Mouse (Mus musculus) liver, embryonic 14.5 days (tissue): ENCODE results near the gene Samd8. TPM values are rescaled to one million over a fixed set of nuclear protein-coding genes. Genes with fewer than 3 reads are reported as not detected.

Experiments
- ATAC-seq: fragments of 200-750 bp; cut with Nextera tagmentation; 2 replicates; pipeline ENCODE4 v1.8.0; 2017; ENCODE audit warnings: moderate number of reproducible peaks, mild to moderate bottlenecking, moderate library complexity; ENCODE audit not compliant: insufficient read depth
- DNase-seq, 3 experiments: peaks; one replicate each; pipeline ENCODE4 v3.0.0-alpha.2; 2012 to 2013; ENCODE audit warnings: low read depth in 3 of 3, low spot score in 3 of 3
- H3K27ac ChIP-seq: fragments of 300-500 bp; sonication (generic); 2 replicates; pipeline ENCODE4 v1.5.1; 2014; ENCODE audit warnings: moderate library complexity, mild to moderate bottlenecking, control low read depth, inconsistent platforms
- H3K27me3 ChIP-seq: fragments of 300-500 bp; sonication (generic); 2 replicates; pipeline ENCODE4 v1.6.1; 2014; ENCODE audit warnings: mild to moderate bottlenecking, low read length, moderate library complexity; ENCODE audit not compliant: control insufficient read depth, insufficient read depth
- H3K36me3 ChIP-seq: fragments of 300-500 bp; sonication (generic); replicated peaks from 2 replicates; pipeline ENCODE4 v1.6.1; 2014; ENCODE audit warnings: low read depth; ENCODE audit not compliant: control insufficient read depth, insufficient read depth
- H3K4me1 ChIP-seq, 2 experiments: fragments of 200-500 bp in 1 of 2; fragments of 300-500 bp in 1 of 2; sonication (generic) in 1 of 2; replicated peaks; 2 replicates each; pipeline ENCODE4 v1.6.1; 2012 to 2014; ENCODE audit warnings: antibody characterized with exemption in 1 of 2, inconsistent platforms in 1 of 2, low read length in 1 of 2; ENCODE audit not compliant: control insufficient read depth in 2 of 2, insufficient read depth in 2 of 2
- H3K4me2 ChIP-seq: fragments of 300-500 bp; sonication (generic); 2 replicates; pipeline ENCODE4 v1.6.1; 2014; ENCODE audit warnings: low read depth, mild to moderate bottlenecking, control low read depth, moderate library complexity
- H3K4me3 ChIP-seq, 2 experiments: fragments of 200-500 bp in 1 of 2; fragments of 300-500 bp in 1 of 2; sonication (generic) in 1 of 2; 2 replicates each; pipeline ENCODE4 v1.5.1; 2012 to 2014; ENCODE audit warnings: low read depth in 2 of 2, low read length in 2 of 2, mild to moderate bottlenecking in 2 of 2, control low read depth in 1 of 2, inconsistent platforms in 1 of 2, moderate library complexity in 1 of 2; ENCODE audit not compliant: insufficient read depth in 1 of 2
- H3K9ac ChIP-seq: fragments of 300-500 bp; sonication (generic); replicated peaks from 2 replicates; pipeline ENCODE4 v1.6.1; 2014; ENCODE audit warnings: mild to moderate bottlenecking, control low read depth, moderate library complexity
- H3K9me3 ChIP-seq: fragments of 300-500 bp; sonication (generic); 2 replicates; pipeline ENCODE4 v1.6.1; 2016; ENCODE audit warnings: low read length, mixed read lengths; ENCODE audit not compliant: control insufficient read depth
- CTCF ChIP-seq: IDR thresholded peaks from 2 replicates; pipeline ENCODE4 v1.5.1; 2016; ENCODE audit warnings: antibody characterized with exemption, low read depth, control low read depth
- EP300 ChIP-seq: IDR thresholded peaks from 2 replicates; pipeline ENCODE4 v1.6.1; 2016; ENCODE audit warnings: antibody characterized with exemption, low read depth
- WGBS: fragments of 180-500 bp; shearing (Covaris S2); extraction: QIAGEN DNeasy Blood & Tissue Kit; methylation state at CpG from one replicate; pipeline ENCODE4 v1.1.7; 2014; ENCODE audit not compliant: insufficient replicate concordance; 5-methylcytosine and 5-hydroxymethylcytosine counted together
- polyA plus RNA-seq, 2 experiments: library from polyadenylated mRNA; depleted of rRNA in 1 of 2; stranded (reverse) in 1 of 2; unstranded in 1 of 2; fragments of >200 nt; fragmentation: Nextera tagmentation in 1 of 2; extraction: Ambion mirVana in 1 of 2; gene quantifications; 2 replicates each; pipeline versions ENCODE4 v1.2.1 to v1.2.3; 2012 to 2014

Gene Samd8
- polyA plus RNA-seq, 2 experiments, result 2.6 to 2.7 TPM

- no peak overlapping the region for H3K4me2 ChIP-seq
- WGBS, result 92% methylated on average over 4 of the region's 4 CpGs
- no peaks in the 10 kb centered on the region for H3K4me1 ChIP-seq
- no peak overlapping the region for H3K9ac ChIP-seq
- no peak overlapping the region for H3K4me3 ChIP-seq
- no peaks in the 10 kb centered on the region for H3K27me3 ChIP-seq
- H3K27ac ChIP-seq, result no peak overlapping the region
- no peaks in the 10 kb centered on the region for H3K36me3 ChIP-seq
- no peaks in the 10 kb centered on the region for H3K9me3 ChIP-seq
- ATAC-seq, result no peak
- TF ChIP-seq EP300, result no peak
- no peak for TF ChIP-seq CTCF
- DNase-seq, result no peak
Measured at GRCm38 (mm10) chr14:21800641-21801040, 50.3 kb downstream of the Samd8 start.

GRCm38 (mm10) chr14:21801624-21802023 is 51.3 kb downstream of the Samd8 start:
- Histone ChIP-seq H3K27me3 (no peaks in the 10 kb centered on the region), H3K4me2 (no peak overlapping the region), H3K4me3 (no peak overlapping the region), H3K9ac (no peak overlapping the region), H3K9me3 (no peaks in the 10 kb centered on the region), H3K4me1 (peaks cover 1 to 4% of the 10 kb centered on the region in 2 experiments; a peak in 3 of 4 replicates), H3K36me3 (no peaks in the 10 kb centered on the region), H3K27ac (no peak overlapping the region)
- WGBS, result 76% methylated on average over 7 of the region's 7 CpGs
- TF ChIP-seq CTCF (no peak), EP300 (no peak)
- DNase-seq, result no peak
- no peak for ATAC-seq

GRCm38 (mm10) chr14:21802543-21803206 is 52.3 kb downstream of the Samd8 start:
- Histone ChIP-seq H3K27me3 (no peaks in the 10 kb centered on the region), H3K27ac (no peak overlapping the region), H3K4me3 (no peak overlapping the region), H3K9ac (no peak overlapping the region), H3K4me2 (no peak overlapping the region), H3K36me3 (no peaks in the 10 kb centered on the region), H3K4me1 (peaks cover 5 to 14% of the 10 kb centered on the region in 2 experiments; a peak in 3 of 4 replicates), H3K9me3 (no peaks in the 10 kb centered on the region)
- no peak for ATAC-seq
- DNase-seq, result no peak
- WGBS, result 78% methylated on average over 6 of the region's 6 CpGs
- no peak for TF ChIP-seq CTCF
- no peak for TF ChIP-seq EP300

- H3K9ac ChIP-seq, result no peak overlapping the region
- no peak overlapping the region for H3K4me2 ChIP-seq
- 56% methylated on average over 2 of the region's 2 CpGs for WGBS
- ATAC-seq (no peak), DNase-seq (no peak)
- peaks cover 5 to 16% of the 10 kb centered on the region in 2 experiments; a peak in 3 of 4 replicates for H3K4me1 ChIP-seq
- H3K27me3 ChIP-seq, result no peaks in the 10 kb centered on the region
- no peaks in the 10 kb centered on the region for H3K36me3 ChIP-seq
- no peaks in the 10 kb centered on the region for H3K9me3 ChIP-seq
- peak overlapping the region; percentile 14; the same call in 1 of the 2 replicates for H3K27ac ChIP-seq
- TF ChIP-seq EP300, result no peak
- no peak for TF ChIP-seq CTCF
- H3K4me3 ChIP-seq, result no peak overlapping the region
Measured at GRCm38 (mm10) chr14:21806203-21806602, 55.9 kb downstream of the Samd8 start.

- Histone ChIP-seq H3K27ac (no peak overlapping the region; the same call in 1 of the 2 replicates), H3K4me3 (no peak overlapping the region), H3K4me1 (peaks cover 5 to 16% of the 10 kb centered on the region in 2 experiments; a peak in 3 of 4 replicates), H3K27me3 (no peaks in the 10 kb centered on the region), H3K36me3 (no peaks in the 10 kb centered on the region), H3K4me2 (no peak overlapping the region), H3K9me3 (no peaks in the 10 kb centered on the region), H3K9ac (peak overlapping the region; percentile 31; the same call in 1 of the 2 replicates)
- DNase-seq (peak in 1 of 3 experiments; percentile 60), ATAC-seq (peak; percentile 80)
- no peak for TF ChIP-seq EP300
- TF ChIP-seq CTCF, result no peak
- 18% methylated on average over 3 of the region's 3 CpGs for WGBS
Measured at GRCm38 (mm10) chr14:21806631-21807160, 56.4 kb downstream of the Samd8 start.
